Mouse (Mus musculus) layer of hippocampus, postnatal 25 days (tissue): ENCODE data around the gene Ern1. TPM values are rescaled to one million over a fixed set of nuclear protein-coding genes. Genes with fewer than 3 reads are reported as not detected.

Source experiments
- DNase-seq, 2 experiments: peaks; one replicate each; pipeline ENCODE4 v3.0.0; 2022; ENCODE audit warnings: mixed read lengths in 2 of 2, low spot score in 1 of 2; ENCODE audit errors: extremely low spot score in 1 of 2
- total RNA-seq, 2 experiments: library from RNA; stranded (reverse); gene quantifications; 2 replicates each; pipeline ENCODE4 v1.2.3; 2021

Ern1 gene
- total RNA-seq, 2 experiments from 2014 or later = 8.9 TPM

DNA sequence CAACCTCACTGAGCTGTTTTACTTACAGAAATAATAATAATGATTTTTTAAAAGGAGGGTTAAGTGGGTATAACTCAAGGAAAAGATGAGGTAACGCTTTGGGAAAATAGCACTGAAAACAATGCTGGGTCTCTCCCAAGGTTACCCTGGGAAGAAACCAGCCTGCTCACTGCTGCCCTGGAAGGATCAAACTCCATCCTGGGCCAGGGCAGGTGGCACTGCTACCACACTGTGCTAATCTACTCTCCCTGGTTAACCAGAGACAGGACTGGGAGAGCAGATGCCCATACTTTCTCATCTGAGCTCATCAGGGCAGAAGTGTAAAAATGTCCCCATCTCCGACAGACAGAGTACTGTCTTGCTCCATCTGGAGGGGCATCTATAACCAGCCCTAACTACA, 47.3 kb downstream of the Ern1 start:
- DNase-seq = no peak

DNA sequence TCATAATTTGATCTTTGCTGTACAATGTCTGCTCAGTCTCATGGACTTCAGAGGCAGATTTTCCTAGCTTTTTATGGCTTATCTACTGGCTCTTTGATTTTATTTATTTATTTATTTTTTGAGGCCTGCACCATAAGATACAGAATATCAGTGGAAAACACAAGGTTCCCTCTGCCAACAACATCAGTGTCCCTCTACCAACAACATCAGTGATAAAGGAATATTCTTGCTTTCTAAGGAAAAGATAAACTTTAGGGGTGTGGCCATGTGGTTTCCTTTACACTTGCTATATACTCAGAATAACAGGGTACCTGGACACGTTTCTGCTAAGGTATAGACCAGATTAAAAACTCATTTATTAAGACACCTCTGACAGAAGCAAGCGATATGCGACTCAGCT, 48.3 kb downstream of the Ern1 start:
- DNase-seq = no peak

DNA sequence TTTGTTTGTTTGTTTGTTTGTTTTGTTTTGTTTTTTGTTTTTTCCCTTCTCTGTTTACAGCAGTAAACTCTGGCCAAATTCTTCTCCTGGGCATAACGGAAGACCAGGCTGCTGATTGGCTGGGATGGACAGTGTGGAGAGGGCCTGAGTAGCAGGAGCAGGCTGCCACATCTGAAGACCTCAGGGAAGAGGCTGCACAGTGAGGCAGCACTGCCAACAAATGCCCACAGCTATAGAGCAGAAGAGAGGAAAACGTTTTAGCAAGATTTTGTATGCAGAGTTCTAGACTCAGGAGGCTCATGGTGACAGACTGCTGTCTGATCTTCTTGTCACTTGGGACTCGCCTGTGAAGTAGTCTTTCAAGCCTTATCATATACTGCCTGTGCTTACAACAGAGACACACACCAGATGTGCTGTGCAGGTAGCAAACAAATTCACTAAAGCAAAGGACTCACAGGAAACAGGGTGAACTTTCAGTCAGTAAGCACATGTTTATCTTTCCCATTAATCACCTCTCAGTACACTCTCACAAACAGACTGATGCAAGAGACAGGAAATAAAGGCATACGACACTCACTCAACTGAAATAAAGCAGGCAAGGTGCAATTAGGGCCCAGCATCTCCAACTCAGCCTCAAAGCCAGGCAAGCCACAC, 49.0 kb downstream of the Ern1 start:
- no peak for DNase-seq

DNA sequence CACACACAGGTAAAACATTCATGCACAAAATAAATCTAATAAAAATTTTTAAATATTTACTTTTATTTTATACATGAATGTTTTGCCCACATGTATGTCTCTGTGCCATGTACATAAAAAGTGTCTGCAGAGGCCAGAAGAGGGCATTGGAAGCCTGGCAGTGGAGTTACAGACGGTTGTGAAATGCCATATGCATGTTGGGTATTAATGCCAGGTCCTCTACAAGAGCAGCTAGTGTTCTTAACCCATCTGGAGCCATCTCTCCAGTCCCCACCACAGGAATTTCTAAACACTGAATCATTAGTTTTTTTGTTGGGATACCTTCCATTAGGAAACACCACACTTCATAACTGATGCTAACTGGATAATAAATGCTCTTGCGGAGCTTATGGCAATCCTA, 50.1 kb downstream of the Ern1 start:
- DNase-seq = no peak

DNA sequence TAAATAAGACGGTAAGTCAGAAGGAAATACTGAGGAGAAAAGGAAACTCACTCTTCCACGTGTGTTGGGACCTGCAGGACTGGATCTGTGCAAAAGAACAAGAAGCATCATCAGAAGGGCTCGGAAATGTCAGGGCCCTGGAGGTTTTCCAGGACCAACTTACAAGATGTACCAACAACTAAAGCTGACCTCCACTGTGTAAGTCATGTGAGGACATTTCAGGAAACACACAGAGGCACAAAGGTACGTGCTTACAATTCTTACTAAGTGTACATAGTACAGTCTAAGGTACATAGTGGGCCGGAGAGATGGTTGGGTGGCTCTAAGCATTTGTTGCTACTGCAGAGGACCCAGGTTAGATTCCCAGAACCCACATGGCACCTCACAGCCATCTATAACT, 50.6 kb downstream of the Ern1 start:
- DNase-seq = no peak

DNA sequence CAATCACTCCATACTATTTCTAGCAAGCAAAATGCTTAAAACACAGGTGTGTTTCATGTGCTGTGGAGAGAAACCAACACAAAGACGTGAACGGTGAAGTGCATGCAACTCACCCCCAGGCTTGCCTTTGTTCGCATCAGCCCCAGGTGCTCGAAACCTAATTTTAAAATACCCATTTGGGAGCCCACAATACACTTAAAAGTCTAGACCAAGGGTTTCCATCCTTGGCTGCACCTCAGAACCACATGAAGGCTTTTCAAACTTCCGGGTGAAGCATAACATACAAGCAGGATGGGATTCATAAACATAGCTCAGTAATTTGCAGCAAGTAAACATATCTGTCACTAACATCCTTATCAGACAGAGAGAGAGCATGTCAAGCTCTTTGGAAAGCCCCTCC, 57.3 kb downstream of the Ern1 start:
- no peak for DNase-seq

DNA sequence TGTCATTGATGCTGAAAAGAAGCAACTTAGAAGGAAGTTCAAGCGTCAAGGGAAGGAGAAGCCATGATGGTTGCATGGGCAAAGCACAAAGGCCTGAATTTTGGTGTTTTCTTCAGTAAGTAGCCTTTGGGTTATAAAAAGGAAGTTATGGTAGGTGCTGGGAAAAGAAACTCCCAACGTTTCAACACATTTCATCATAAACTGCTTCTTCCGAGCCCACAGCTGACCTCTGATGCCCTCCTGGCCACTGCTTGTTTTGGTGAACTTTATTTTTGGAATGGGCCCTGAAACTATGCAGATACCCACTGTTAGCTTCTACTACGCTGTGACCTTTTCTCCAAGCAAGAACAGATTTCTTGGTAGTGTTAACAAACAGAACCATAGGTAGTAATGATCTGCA, 58.0 kb downstream of the Ern1 start:
- DNase-seq = no peak

DNA sequence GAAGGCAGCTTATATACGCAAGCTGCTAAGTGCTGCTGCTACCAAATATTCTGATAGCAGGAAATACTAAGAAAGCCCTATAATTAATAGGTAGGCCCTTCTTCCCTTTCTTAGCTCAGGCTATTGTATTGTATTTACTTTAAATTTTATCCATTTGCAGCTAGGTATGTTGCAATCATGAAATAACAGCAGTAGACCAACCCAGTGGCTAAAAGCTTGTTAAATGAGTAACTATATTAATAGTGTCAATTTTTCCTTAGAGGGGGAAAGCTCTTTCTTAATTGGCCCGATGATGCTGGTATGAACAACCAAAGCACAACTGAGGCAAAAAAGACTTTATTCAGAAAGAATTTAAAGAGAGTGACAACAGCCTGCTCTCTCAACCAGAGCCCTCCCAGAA, 59.1 kb downstream of the Ern1 start:
- DNase-seq = no peak

DNA sequence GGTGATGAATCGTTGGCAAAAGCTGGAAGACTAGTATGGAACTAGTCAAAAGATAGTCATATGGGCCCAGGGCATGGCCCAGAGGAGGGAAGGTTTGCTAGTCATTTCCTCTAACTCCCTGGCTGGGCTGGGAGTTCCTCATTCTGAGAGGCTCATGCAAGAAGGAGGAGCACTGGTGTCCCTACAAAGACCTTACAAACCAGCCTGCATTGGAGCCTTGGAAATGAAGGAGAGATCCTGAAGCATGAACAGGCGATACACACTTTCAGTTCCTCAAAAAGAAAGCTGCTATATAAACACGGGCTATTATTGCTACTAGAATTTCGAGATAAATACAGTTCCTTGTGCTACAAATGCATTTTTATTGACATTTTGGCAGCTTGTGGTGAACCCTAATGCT, 59.5 kb downstream of the Ern1 start:
- DNase-seq = no peak

DNA sequence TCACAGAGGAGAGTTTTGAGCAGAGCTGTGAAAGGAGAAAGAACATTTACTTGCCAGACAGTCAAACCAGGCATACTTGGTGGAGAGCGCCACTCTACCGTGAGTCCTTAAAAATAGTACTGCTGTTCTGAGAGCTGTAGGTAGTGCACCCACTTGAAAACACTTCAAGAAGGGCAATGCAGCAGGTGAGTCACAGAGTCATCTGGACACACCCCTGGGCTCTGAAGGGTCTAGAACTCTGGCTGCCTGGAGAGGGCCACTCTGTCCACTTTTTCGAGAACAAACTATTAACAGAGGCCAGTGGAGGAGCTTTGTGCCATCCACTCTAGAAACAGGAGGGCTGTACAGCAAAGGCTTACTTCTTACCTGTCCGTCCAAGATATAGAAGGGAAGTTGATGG, 61.2 kb downstream of the Ern1 start:
- no peak for DNase-seq

DNA sequence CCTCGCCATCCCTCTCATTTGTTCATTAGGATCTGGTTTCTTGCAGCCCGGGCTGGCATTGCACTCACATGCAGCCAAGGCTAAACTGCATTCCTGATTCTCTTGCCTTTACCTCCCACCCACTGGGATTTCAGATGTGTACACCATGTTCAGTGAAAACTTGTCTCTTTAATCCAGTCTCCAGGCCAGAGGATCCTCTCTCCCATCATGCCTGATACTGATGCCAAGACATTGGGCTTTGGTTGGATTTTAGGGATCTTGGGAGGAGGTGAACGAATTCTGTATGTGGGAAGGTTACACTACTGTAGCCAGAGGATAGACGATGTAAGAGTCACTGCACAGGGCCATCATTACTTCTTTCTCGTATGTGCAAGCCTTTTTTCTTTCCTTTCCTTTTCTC, 62.5 kb downstream of the Ern1 start:
- DNase-seq = no peak

DNA sequence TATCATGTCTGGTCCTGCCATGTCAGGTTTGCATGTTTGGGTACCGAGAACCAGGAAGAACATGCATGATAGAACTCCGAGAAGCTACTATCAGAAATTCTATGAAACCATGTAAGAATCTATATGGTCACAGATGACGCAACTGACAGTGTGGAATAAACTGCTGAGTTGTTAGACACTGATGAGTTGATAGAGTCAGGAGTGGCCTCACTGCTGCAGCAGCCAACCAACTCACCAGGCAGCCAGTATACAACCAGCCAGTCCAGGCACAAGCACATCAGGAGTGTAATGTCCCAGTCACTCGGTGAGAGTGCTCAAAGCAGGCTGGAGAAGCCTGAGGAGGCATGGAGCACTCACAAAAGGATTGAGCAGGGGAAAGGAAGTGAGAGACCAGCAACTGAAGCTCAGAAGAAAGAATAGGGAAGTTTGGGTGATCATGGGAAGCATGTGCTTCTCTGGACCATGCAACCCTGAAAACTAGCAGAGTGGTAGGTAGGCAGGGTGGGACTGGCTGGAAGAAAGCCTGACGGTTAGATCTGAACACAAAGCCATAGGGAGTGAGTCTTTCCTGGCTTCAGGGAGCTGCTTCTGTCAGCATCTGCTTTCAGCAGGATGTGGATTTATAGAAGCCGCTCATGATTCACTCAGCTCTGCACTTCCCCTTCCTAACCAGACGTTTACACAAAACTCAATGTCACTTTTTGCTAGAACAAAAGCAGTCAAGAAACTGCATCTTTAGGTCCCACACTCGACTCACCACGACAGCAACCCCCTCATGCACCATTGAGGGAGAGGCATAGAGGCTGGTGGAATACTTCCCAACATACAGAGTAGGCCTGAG, 68.2 kb downstream of the Ern1 start:
- no peak for DNase-seq

DNA sequence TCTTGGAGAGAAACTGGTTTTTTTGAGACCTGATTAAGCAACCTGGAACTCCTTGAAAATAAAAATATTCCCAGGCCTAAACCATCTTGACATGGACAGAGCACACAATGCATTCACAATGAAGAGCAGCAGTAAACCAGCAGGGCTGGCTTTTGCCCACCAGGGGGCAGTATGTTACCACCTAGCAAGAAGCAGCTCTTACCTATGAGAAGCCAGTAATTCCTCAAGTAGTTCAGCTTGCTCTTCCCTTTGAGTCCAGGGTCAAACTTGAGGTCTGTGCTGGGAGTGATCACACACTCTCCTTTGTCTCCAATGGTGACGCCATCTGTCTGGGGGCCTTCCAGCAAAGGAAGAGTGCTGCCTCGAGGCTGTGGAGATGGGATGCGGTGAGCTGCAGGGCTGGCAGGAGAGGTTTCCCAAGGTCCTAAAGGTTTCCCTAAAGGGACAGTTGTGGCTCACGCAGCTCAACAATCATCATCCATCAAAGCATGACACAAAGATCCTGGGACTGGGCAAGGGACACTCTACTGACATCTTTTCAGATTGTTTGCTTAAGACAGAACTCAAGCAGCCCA, 68.9 kb downstream of the Ern1 start:
- DNase-seq = peak; percentile 61 to 85

DNA sequence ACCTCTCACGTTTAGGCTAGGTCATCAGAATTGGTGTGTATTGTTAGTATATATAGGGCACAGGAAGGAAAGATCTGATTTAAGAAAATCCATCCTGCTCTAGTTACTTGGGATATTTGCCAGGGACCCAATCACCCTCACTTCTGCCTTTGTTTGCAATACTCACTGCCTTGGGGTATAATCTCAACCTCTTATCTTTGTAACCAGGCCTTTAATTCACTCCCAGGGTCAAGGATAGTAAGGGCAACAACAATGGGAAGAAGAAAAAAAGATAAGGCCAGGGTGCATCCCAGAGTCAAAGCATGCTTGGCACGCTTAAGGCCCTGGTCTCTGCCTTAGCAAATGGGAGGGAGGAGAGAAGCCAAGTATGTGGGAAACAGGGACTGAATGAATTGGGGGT, 69.8 kb downstream of the Ern1 start:
- no peak for DNase-seq

DNA sequence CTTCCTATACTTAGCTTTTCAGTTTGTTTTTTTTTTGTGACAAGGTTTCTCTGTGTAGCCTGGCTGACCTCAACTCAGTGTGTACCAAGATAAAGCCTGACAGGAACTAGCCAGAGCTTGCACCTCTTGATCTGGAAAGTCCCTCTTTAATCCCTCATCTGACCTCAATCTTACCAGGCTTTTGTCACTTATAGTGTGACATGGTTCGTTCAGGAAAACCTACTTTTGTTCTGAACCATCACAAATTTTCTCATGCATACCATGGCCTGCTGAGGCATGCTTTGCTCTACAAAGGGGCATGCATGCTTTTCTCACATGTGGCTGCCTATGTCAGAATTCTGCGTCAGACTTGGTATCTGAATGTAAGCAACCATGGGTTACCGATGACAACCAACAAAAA, 71.3 kb downstream of the Ern1 start:
- no peak for DNase-seq

DNA sequence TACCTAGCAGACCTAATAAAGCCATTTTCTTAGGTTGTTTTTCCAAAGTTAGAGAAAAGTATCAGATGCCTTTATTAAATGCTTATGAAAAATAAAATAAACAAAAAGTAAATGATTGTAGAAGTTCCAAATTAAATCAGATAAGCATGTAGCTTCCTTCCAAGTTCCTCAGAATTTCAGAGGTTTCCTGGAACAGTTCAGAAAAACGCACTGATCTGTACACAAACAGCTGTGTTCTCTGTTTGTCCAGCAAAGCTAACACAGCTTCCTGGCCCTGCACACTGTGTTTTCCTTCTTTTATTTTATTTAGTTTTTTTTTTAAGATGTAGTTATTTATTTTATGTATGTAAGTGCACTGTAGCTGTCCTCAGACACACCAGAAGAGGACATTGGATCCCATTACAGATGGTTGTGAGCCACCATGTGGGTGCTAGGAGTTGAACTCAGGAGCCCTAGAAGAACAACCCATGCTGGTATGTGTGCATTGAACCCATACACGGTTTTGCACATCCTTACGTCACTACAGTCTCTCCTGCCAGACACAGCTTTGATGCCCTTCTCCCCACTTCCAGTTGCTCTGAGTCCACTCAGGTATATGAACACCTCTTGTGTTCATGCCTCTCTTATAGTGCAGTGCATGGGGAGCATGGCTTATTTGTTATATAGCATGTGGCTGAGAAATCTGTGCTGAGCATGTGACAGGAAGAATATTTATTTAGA, 74.9 kb downstream of the Ern1 start:
- no peak for DNase-seq

DNA sequence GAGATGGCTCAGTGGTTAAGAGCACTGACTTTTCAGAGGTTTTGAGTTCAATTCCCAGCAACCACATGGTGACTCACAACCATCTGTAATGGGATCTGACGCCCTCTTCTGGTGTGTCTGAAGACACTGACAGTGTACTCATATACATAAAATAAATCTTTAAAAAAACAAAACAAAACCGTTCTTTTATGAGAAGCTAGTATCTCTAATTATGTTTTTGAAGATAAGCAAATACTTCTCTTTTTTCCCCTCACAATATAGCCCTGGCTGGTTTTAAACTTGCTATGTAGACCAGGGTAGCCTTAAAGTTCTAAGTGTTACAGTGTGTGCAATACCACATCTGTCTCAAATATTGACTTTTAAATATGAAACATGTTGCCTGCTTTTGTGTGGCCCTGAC, 76.5 kb downstream of the Ern1 start:
- DNase-seq = no peak

DNA sequence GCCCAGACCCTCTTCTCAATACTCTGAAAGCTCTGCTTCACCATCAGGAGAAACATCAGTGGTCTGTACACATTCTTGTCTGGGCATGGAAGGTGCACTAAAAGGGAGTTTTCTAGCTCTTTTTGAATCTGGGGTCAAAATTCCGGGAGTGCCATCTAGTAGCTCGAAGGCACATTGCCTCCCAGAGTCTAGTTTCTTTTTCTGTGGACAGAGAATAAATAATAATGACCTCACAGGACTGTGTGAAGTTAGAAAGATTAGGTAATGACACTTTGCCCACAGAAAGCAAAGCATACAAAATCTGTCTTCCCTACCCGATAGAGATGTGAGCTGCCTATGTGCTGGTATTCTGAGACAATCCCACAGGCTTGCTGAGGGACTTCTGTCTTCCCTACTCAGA, 77.1 kb downstream of the Ern1 start:
- DNase-seq = no peak

DNA sequence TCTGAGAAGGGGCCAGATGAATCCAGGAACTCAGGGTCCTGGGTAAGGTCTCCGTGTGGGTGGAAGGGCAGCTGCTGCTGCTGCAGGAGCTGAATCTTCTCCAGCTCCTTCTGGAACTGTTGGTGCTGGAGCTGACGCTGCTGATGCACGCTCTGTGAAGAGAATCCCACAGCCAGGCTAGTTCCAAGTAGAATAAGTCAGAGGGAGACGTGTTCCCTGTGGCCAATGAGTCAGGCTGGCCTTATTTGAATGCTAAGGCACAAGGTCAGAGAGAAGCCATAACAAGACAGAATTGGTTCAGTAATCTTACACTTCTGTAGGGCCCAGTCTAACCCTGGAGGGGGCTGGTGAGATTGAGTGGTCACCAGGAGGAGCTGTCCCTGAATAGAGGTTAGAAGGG, 77.6 kb downstream of the Ern1 start:
- no peak for DNase-seq

DNA sequence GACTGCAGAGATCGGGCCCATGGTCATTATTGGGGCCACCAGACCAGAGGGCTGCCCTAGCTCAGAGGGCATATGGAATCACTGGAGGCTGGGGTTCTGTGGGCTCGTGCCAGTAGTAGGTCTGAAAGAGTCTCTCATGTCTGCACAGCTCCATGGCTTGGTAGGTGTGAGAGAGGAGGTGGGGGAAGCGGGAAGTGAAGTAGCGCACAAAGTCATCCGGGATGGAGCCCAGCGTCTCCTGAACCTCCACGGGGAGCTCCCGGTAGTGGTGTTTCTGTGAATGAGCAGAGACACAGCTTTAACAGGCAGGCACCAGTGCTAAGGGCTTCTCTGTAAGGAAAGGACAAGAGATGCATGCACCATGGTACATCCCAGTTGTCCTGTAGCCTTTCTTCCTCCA, 89.2 kb downstream of the Ern1 start:
- no peak for DNase-seq

DNA sequence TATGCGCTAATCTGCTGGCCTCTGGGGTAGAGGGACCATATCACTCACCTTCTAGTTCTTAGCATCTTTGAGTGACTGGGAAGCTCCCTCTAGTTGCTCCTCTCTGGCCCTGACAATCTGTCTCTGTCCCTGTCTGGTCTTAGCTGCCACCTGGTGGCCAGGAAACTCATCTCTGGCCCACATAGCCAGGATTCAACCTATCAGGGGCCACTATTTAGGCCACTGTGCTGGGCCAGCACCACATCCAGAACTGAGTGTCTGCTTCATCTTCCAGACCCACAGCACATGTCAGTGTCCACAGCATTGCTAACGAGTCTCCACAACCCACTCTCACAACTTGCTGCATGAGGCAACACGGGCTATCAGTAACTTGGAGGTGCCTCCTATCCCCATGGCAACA, 90.0 kb downstream of the Ern1 start:
- DNase-seq = no peak
